Mouse (Mus musculus) megakaryocyte, adult 5-6 weeks (primary cell): ENCODE results near the gene Ssr4. TPM values are rescaled to one million over a fixed set of nuclear protein-coding genes. Genes with fewer than 3 reads are reported as not detected.
"Not testable (repeated sequence)": the region's sequence is repeated elsewhere in the genome, so short reads cannot be mapped to it uniquely, and the experiment has no call there.

Experiments
- ATAC-seq: 2 replicates; pipeline ENCODE4 v1.8.0; 2016; ENCODE audit warnings: mild to moderate bottlenecking, inconsistent platforms; ENCODE audit not compliant: poor library complexity, severe bottlenecking
- total RNA-seq, 2 experiments: library from RNA; stranded (forward) in 1 of 2; stranded (reverse) in 1 of 2; fragments of 153-499, 151-499 nt in 1 of 2; fragments of 221-1000, 200-1000 nt in 1 of 2; gene quantifications; 2 replicates each; pipeline versions ENCODE4 v1.2.3 to v1.2.4; 2015 to 2017

Ssr4 gene
- total RNA-seq (2015) (250 and 261 TPM in 2 replicates), total RNA-seq (2017) (127 and 142 TPM in 2 replicates)

- peak; percentile 91 for ATAC-seq
Measured at GRCm38 (mm10) chrX:73786364-73787224, at the start of gene Ssr4, which contains the start of gene Idh3g. Gene Ssr4, plus strand, starts transcription at chrX:73787028. Gene Idh3g, minus strand, starts transcription at chrX:73786897.

- ATAC-seq = no peak
Measured at GRCm38 (mm10) chrX:73738155-73738554, 48.7 kb upstream of the Ssr4 start.

- ATAC-seq = no peak
Measured at GRCm38 (mm10) chrX:73739151-73739550, 47.7 kb upstream of the Ssr4 start.

GRCm38 (mm10) chrX:73739841-73740240 lies 47.0 kb upstream of the Ssr4 start:
- ATAC-seq = not testable (repeated sequence)

- no peak for ATAC-seq
Measured at GRCm38 (mm10) chrX:73744774-73745481, 41.9 kb upstream of the Ssr4 start.

GRCm38 (mm10) chrX:73748977-73749376 lies 37.9 kb upstream of the Ssr4 start:
- ATAC-seq = no peak

- no peak for ATAC-seq
Measured at GRCm38 (mm10) chrX:73756334-73757140, 30.3 kb upstream of the Ssr4 start, which contains the start of gene Plxnb3. Gene Plxnb3, plus strand, starts transcription at chrX:73757090.

GRCm38 (mm10) chrX:73758611-73759290 lies 28.1 kb upstream of the Ssr4 start:
- no peak for ATAC-seq

GRCm38 (mm10) chrX:73765311-73765710 lies 21.5 kb upstream of the Ssr4 start:
- ATAC-seq = peak; percentile 87

GRCm38 (mm10) chrX:73767267-73767666 lies 19.6 kb upstream of the Ssr4 start:
- no peak for ATAC-seq

- ATAC-seq = no peak
Measured at GRCm38 (mm10) chrX:73774168-73774760, 12.6 kb upstream of the Ssr4 start, which contains the start of gene Srpk3. Gene Srpk3, plus strand, starts transcription at chrX:73774405.

GRCm38 (mm10) chrX:73774802-73775483 lies 11.9 kb upstream of the Ssr4 start:
- ATAC-seq = no peak

- ATAC-seq = no peak
Measured at GRCm38 (mm10) chrX:73782227-73782626, 4.6 kb upstream of the Ssr4 start.

- no peak for ATAC-seq
Measured at GRCm38 (mm10) chrX:73785666-73786065, 1.2 kb upstream of the Ssr4 start.

GRCm38 (mm10) chrX:73787225-73787558 lies 364 bp downstream of the Ssr4 start:
- no peak; the same call in 1 of the 2 replicates for ATAC-seq

- no peak for ATAC-seq
Measured at GRCm38 (mm10) chrX:73788501-73788900, 1.7 kb downstream of the Ssr4 start.

GRCm38 (mm10) chrX:73793039-73793438 lies 6.2 kb downstream of the Ssr4 start:
- ATAC-seq = no peak

- no peak for ATAC-seq
Measured at GRCm38 (mm10) chrX:73793505-73793904, 6.7 kb downstream of the Ssr4 start.

GRCm38 (mm10) chrX:73797511-73797910 lies 10.7 kb downstream of the Ssr4 start:
- no peak for ATAC-seq
